Mouse (Mus musculus) embryonic facial prominence, embryonic 12.5 days (tissue): ENCODE measurements around the gene Specc1l. TPM values are rescaled to one million over a fixed set of nuclear protein-coding genes. Genes with fewer than 3 reads are reported as not detected.
A peak's percentile ranks its signal among the peaks of the same experiment; 100 is the strongest.

Source experiments
- ATAC-seq: fragments of 200-750 bp; cut with Nextera tagmentation; 2 replicates; pipeline ENCODE4 v1.8.0; 2017; ENCODE audit not compliant: insufficient number of reproducible peaks, insufficient read depth, low FRiP score, low TSS enrichment
- H3K27ac ChIP-seq: fragments of 300-500 bp; sonication (generic); 2 replicates; pipeline ENCODE4 v1.5.1; 2016; ENCODE audit warnings: mild to moderate bottlenecking
- H3K27me3 ChIP-seq: fragments of 300-500 bp; sonication (generic); 2 replicates; pipeline ENCODE4 v1.6.1; 2016; ENCODE audit warnings: mild to moderate bottlenecking, moderate library complexity
- H3K36me3 ChIP-seq: fragments of 300-500 bp; sonication (generic); 2 replicates; pipeline ENCODE4 v1.6.1; 2016; ENCODE audit warnings: mild to moderate bottlenecking
- H3K4me1 ChIP-seq: fragments of 300-500 bp; sonication (generic); 2 replicates; pipeline ENCODE4 v1.6.1; 2016
- H3K4me2 ChIP-seq: fragments of 300-500 bp; sonication (generic); replicated peaks from 2 replicates; pipeline ENCODE4 v1.6.1; 2016; ENCODE audit warnings: mild to moderate bottlenecking, moderate library complexity
- H3K4me3 ChIP-seq: fragments of 300-500 bp; sonication (generic); 2 replicates; pipeline ENCODE4 v1.5.1; 2016; ENCODE audit warnings: mild to moderate bottlenecking
- H3K9ac ChIP-seq: fragments of 300-500 bp; sonication (generic); 2 replicates; pipeline ENCODE4 v1.6.1; 2016; ENCODE audit warnings: mild to moderate bottlenecking, moderate library complexity
- H3K9me3 ChIP-seq: fragments of 300-500 bp; sonication (generic); 2 replicates; pipeline ENCODE4 v1.6.1; 2016; ENCODE audit warnings: mild to moderate bottlenecking, moderate library complexity
- WGBS: fragments of 180-500 bp; shearing (Covaris S2); methylation state at CpG from one replicate; pipeline ENCODE4 v1.1.7; 2016; 5-methylcytosine and 5-hydroxymethylcytosine counted together
- polyA plus RNA-seq: library from polyadenylated mRNA; unstranded; fragments of >200 nt; fragmentation: Nextera tagmentation; extraction: Ambion mirVana; gene quantifications from 2 replicates; pipeline ENCODE4 v1.2.1, GENCODE M21; 2016

The Specc1l gene
- polyA plus RNA-seq, 1 experiment from 2014 or later, result 52.3 TPM

GRCm38 (mm10) chr10:75227381-75227780 is 15.5 kb downstream of the Specc1l start:
- Histone ChIP-seq H3K9ac (no peak overlapping the region), H3K36me3 (peaks cover 19% of the 10 kb centered on the region; the same call in 1 of the 2 replicates), H3K27ac (no peak overlapping the region), H3K4me2 (no peak overlapping the region), H3K27me3 (no peaks in the 10 kb centered on the region), H3K9me3 (no peaks in the 10 kb centered on the region), H3K4me1 (peaks cover 4% of the 10 kb centered on the region; the same call in 1 of the 2 replicates), H3K4me3 (no peak overlapping the region)
- no peak for ATAC-seq
- 90% methylated on average over 3 of the region's 3 CpGs for WGBS

GRCm38 (mm10) chr10:75230572-75230971 is 18.7 kb downstream of the Specc1l start:
- ATAC-seq, result no peak
- Histone ChIP-seq H3K36me3 (peaks cover 32% of the 10 kb centered on the region; the same call in 1 of the 2 replicates), H3K4me2 (no peak overlapping the region), H3K27ac (no peak overlapping the region), H3K4me3 (no peak overlapping the region), H3K4me1 (no peaks in the 10 kb centered on the region), H3K27me3 (no peaks in the 10 kb centered on the region), H3K9me3 (no peaks in the 10 kb centered on the region), H3K9ac (no peak overlapping the region)
- 87% methylated on average over 4 of the region's 4 CpGs for WGBS

- Histone ChIP-seq H3K36me3 (peaks cover 32% of the 10 kb centered on the region; the same call in 1 of the 2 replicates), H3K4me2 (no peak overlapping the region)
- no peak for ATAC-seq
Observed at GRCm38 (mm10) chr10:75231876-75232275, 20.0 kb downstream of the Specc1l start.

GRCm38 (mm10) chr10:75232612-75233155 is 20.8 kb downstream of the Specc1l start:
- WGBS, result 95% methylated on average over 4 of the region's 4 CpGs
- H3K9me3 ChIP-seq, result no peaks in the 10 kb centered on the region
- H3K27ac ChIP-seq, result no peak overlapping the region
- no peaks in the 10 kb centered on the region for H3K4me1 ChIP-seq
- H3K9ac ChIP-seq, result no peak overlapping the region
- no peak overlapping the region for H3K4me3 ChIP-seq
- H3K36me3 ChIP-seq, result peaks cover 32% of the 10 kb centered on the region; the same call in 1 of the 2 replicates
- no peaks in the 10 kb centered on the region for H3K27me3 ChIP-seq
- ATAC-seq, result no peak
- no peak overlapping the region for H3K4me2 ChIP-seq

More at GRCm38 (mm10) chr10:75231876-75232275, 20.0 kb downstream of the Specc1l start:
- H3K27ac ChIP-seq, result no peak overlapping the region
- no peak overlapping the region for H3K9ac ChIP-seq
- no peak overlapping the region for H3K4me3 ChIP-seq
- 88% methylated on average over 1 of the region's 1 CpGs for WGBS
- no peaks in the 10 kb centered on the region for H3K27me3 ChIP-seq
- H3K4me1 ChIP-seq, result no peaks in the 10 kb centered on the region
- H3K9me3 ChIP-seq, result no peaks in the 10 kb centered on the region

GRCm38 (mm10) chr10:75233489-75233888 is 21.6 kb downstream of the Specc1l start:
- WGBS, result 67% methylated on average over 2 of the region's 2 CpGs
- Histone ChIP-seq H3K4me3 (no peak overlapping the region), H3K9me3 (no peaks in the 10 kb centered on the region), H3K36me3 (peaks cover 36% of the 10 kb centered on the region), H3K4me2 (no peak overlapping the region), H3K9ac (no peak overlapping the region), H3K27me3 (no peaks in the 10 kb centered on the region), H3K4me1 (no peaks in the 10 kb centered on the region), H3K27ac (no peak overlapping the region)
- ATAC-seq, result 0 out of 2 replicates have a peak, but pooled peaks have one; percentile 72

- Histone ChIP-seq H3K27ac (no peak overlapping the region), H3K9me3 (no peaks in the 10 kb centered on the region), H3K36me3 (peaks cover 29% of the 10 kb centered on the region), H3K4me2 (no peak overlapping the region), H3K4me3 (no peak overlapping the region), H3K9ac (no peak overlapping the region), H3K4me1 (no peaks in the 10 kb centered on the region), H3K27me3 (no peaks in the 10 kb centered on the region)
- no peak for ATAC-seq
- WGBS, result 73% methylated on average over 2 of the region's 2 CpGs
Observed at GRCm38 (mm10) chr10:75235726-75236125, 23.9 kb downstream of the Specc1l start.

GRCm38 (mm10) chr10:75236156-75236555 is 24.3 kb downstream of the Specc1l start:
- peaks cover 29% of the 10 kb centered on the region for H3K36me3 ChIP-seq
- WGBS, result 88% methylated on average over 3 of the region's 3 CpGs
- no peak overlapping the region for H3K9ac ChIP-seq
- H3K27me3 ChIP-seq, result no peaks in the 10 kb centered on the region
- H3K27ac ChIP-seq, result no peak overlapping the region
- H3K4me2 ChIP-seq, result no peak overlapping the region
- no peak overlapping the region for H3K4me3 ChIP-seq
- no peak for ATAC-seq
- H3K4me1 ChIP-seq, result no peaks in the 10 kb centered on the region
- no peaks in the 10 kb centered on the region for H3K9me3 ChIP-seq

GRCm38 (mm10) chr10:75237166-75237565 is 25.3 kb downstream of the Specc1l start:
- H3K4me2 ChIP-seq, result no peak overlapping the region
- H3K27me3 ChIP-seq, result no peaks in the 10 kb centered on the region
- H3K9ac ChIP-seq, result no peak overlapping the region
- H3K9me3 ChIP-seq, result no peaks in the 10 kb centered on the region
- no peak overlapping the region for H3K27ac ChIP-seq
- no peak overlapping the region for H3K4me3 ChIP-seq
- H3K36me3 ChIP-seq, result peaks cover 33% of the 10 kb centered on the region
- no peaks in the 10 kb centered on the region for H3K4me1 ChIP-seq
- 87% methylated on average over 2 of the region's 2 CpGs for WGBS
- no peak for ATAC-seq

GRCm38 (mm10) chr10:75240583-75241250 is 28.8 kb downstream of the Specc1l start:
- H3K27ac ChIP-seq, result no peak overlapping the region
- H3K27me3 ChIP-seq, result no peaks in the 10 kb centered on the region
- no peak overlapping the region for H3K9ac ChIP-seq
- H3K36me3 ChIP-seq, result peaks cover 43% of the 10 kb centered on the region
- WGBS, result 78% methylated on average over 8 of the region's 8 CpGs
- no peak for ATAC-seq
- no peak overlapping the region for H3K4me2 ChIP-seq
- H3K4me1 ChIP-seq, result no peaks in the 10 kb centered on the region
- H3K4me3 ChIP-seq, result no peak overlapping the region
- no peaks in the 10 kb centered on the region for H3K9me3 ChIP-seq

GRCm38 (mm10) chr10:75245806-75246205 is 33.9 kb downstream of the Specc1l start:
- ATAC-seq, result no peak
- H3K9ac ChIP-seq, result no peak overlapping the region
- WGBS, result 92% methylated on average over 13 of the region's 13 CpGs
- H3K4me2 ChIP-seq, result no peak overlapping the region
- no peaks in the 10 kb centered on the region for H3K4me1 ChIP-seq
- no peaks in the 10 kb centered on the region for H3K27me3 ChIP-seq
- H3K36me3 ChIP-seq, result peaks cover 75% of the 10 kb centered on the region
- no peak overlapping the region for H3K27ac ChIP-seq
- H3K4me3 ChIP-seq, result no peak overlapping the region
- no peaks in the 10 kb centered on the region for H3K9me3 ChIP-seq

GRCm38 (mm10) chr10:75246331-75246730 is 34.5 kb downstream of the Specc1l start:
- Histone ChIP-seq H3K27ac (no peak overlapping the region), H3K4me2 (no peak overlapping the region), H3K4me1 (no peaks in the 10 kb centered on the region), H3K27me3 (no peaks in the 10 kb centered on the region), H3K36me3 (peaks cover 71% of the 10 kb centered on the region), H3K4me3 (no peak overlapping the region), H3K9me3 (no peaks in the 10 kb centered on the region), H3K9ac (no peak overlapping the region)
- ATAC-seq, result no peak
- WGBS, result 96% methylated on average over 10 of the region's 10 CpGs

- H3K27ac ChIP-seq, result no peak overlapping the region
- no peaks in the 10 kb centered on the region for H3K9me3 ChIP-seq
- H3K9ac ChIP-seq, result no peak overlapping the region
- H3K36me3 ChIP-seq, result peaks cover 35% of the 10 kb centered on the region
- 78% methylated on average over 2 of the region's 2 CpGs for WGBS
- no peak overlapping the region for H3K4me2 ChIP-seq
- H3K4me1 ChIP-seq, result peaks cover 2% of the 10 kb centered on the region; the same call in 1 of the 2 replicates
- no peaks in the 10 kb centered on the region for H3K27me3 ChIP-seq
- no peak for ATAC-seq
- no peak overlapping the region for H3K4me3 ChIP-seq
Observed at GRCm38 (mm10) chr10:75251011-75251410, 39.1 kb downstream of the Specc1l start.
